Mouse (Mus musculus) liver, embryonic 14.5 days (tissue): ENCODE measurements around the gene Aarsd1.

Experiments
- CTCF ChIP-seq: IDR thresholded peaks from 2 replicates; pipeline ENCODE4 v1.5.1; 2016; ENCODE audit warnings: antibody characterized with exemption, low read depth, control low read depth
- EP300 ChIP-seq: IDR thresholded peaks from 2 replicates; pipeline ENCODE4 v1.6.1; 2016; ENCODE audit warnings: antibody characterized with exemption, low read depth

DNA sequence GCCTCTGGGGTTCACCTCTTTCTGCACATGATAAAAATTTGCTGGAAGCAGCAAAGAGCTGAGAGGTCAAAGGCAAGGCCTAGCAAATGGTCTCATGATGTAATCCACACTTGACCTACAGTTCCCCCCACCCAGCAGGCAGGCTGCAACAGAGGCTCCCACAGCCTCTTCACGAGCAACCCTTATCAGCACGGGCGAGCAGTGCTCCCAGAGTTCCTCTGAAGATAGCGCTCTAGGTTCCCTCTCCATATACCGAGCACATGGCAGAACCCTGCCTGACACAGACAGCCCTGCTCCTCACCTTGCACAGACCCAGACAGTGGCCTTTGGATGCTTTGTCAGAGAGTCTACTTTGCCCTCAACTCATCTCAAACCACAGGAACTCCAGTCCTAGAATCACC is 52.9 kb downstream of the Aarsd1 start:
- no peak for TF ChIP-seq CTCF
- no peak for TF ChIP-seq EP300
